Mouse (Mus musculus) olfactory bulb, adult 2 months (tissue): ENCODE data around the gene Prex1. TPM values are rescaled to one million over a fixed set of nuclear protein-coding genes. Genes with fewer than 3 reads are reported as not detected.

Experiments
- H3K27ac ChIP-seq: fragments of 200-500 bp; 2 replicates; pipeline ENCODE4 v1.5.1; 2012; ENCODE audit warnings: low read depth, low read length; ENCODE audit not compliant: insufficient read depth
- H3K4me1 ChIP-seq: fragments of 200-500 bp; 2 replicates; pipeline ENCODE4 v1.6.1; 2012; ENCODE audit warnings: low read length; ENCODE audit not compliant: control insufficient read depth, insufficient read depth
- H3K4me3 ChIP-seq: fragments of 200-500 bp; 2 replicates; pipeline ENCODE4 v1.5.1; 2012; ENCODE audit warnings: mild to moderate bottlenecking, low read depth, low read length, moderate library complexity; ENCODE audit not compliant: insufficient read depth
- CTCF ChIP-seq: fragments of 200-500 bp; IDR thresholded peaks from 2 replicates; pipeline ENCODE4 v1.5.1; 2012; ENCODE audit warnings: low read depth, mild to moderate bottlenecking, low read length, moderate library complexity; ENCODE audit not compliant: insufficient read depth
- POLR2A ChIP-seq: fragments of 200-500 bp; IDR thresholded peaks from 2 replicates; pipeline ENCODE4 v1.6.1; 2012; ENCODE audit warnings: mild to moderate bottlenecking, low read depth, low read length, moderate library complexity; ENCODE audit not compliant: insufficient read depth
- WGBS: fragments of 180-500 bp; shearing (Covaris S2); methylation state at CpG from one replicate; pipeline ENCODE4 v1.1.7; 2018; 5-methylcytosine and 5-hydroxymethylcytosine counted together
- polyA plus RNA-seq: library from polyadenylated mRNA; stranded (reverse); fragments of >200 nt; gene quantifications from 2 replicates; pipeline ENCODE4 v1.2.4, GENCODE M21; 2012; ENCODE audit warnings: low replicate concordance; ENCODE audit not compliant: missing spikeins, insufficient read depth, insufficient read length

Prex1 gene
- polyA plus RNA-seq, 1 experiment, result not detected

GRCm38 (mm10) chr2:166661498-166661897, 52.1 kb downstream of the Prex1 start:
- Histone ChIP-seq H3K4me1 (peaks cover 41% of the 10 kb centered on the region), H3K27ac (no peak overlapping the region), H3K4me3 (no peak overlapping the region)
- WGBS, result 55% methylated on average over 12 of the region's 12 CpGs
- TF ChIP-seq CTCF, result no peak
- TF ChIP-seq POLR2A, result no peak

- Histone ChIP-seq H3K4me3 (no peak overlapping the region), H3K27ac (no peak overlapping the region), H3K4me1 (peaks cover 30% of the 10 kb centered on the region)
- 93% methylated on average over 3 of the region's 3 CpGs for WGBS
- TF ChIP-seq CTCF (no peak), POLR2A (no peak)
Measured at GRCm38 (mm10) chr2:166658380-166658779, 55.3 kb downstream of the Prex1 start.

- TF ChIP-seq CTCF (no peak), POLR2A (no peak)
- WGBS, result 74% methylated on average over 10 of the region's 10 CpGs
- Histone ChIP-seq H3K4me3 (no peak overlapping the region), H3K4me1 (peaks cover 25% of the 10 kb centered on the region), H3K27ac (no peak overlapping the region)
Measured at GRCm38 (mm10) chr2:166657451-166658011, 56.1 kb downstream of the Prex1 start.

GRCm38 (mm10) chr2:166656630-166657029, 57.0 kb downstream of the Prex1 start:
- TF ChIP-seq POLR2A (no peak), CTCF (no peak)
- 88% methylated on average over 4 of the region's 4 CpGs for WGBS
- peaks cover 25% of the 10 kb centered on the region for H3K4me1 ChIP-seq
- H3K4me3 ChIP-seq, result no peak overlapping the region
- H3K27ac ChIP-seq, result no peak overlapping the region

GRCm38 (mm10) chr2:166655727-166656520, 57.7 kb downstream of the Prex1 start:
- 76% methylated on average over 11 of the region's 11 CpGs for WGBS
- no peak overlapping the region for H3K27ac ChIP-seq
- TF ChIP-seq CTCF, result no peak
- no peak for TF ChIP-seq POLR2A
- H3K4me3 ChIP-seq, result no peak overlapping the region
- H3K4me1 ChIP-seq, result peaks cover 29% of the 10 kb centered on the region

- no peak overlapping the region for H3K4me3 ChIP-seq
- peaks cover 35% of the 10 kb centered on the region for H3K4me1 ChIP-seq
- WGBS, result 86% methylated on average over 4 of the region's 4 CpGs
- no peak for TF ChIP-seq POLR2A
- no peak for TF ChIP-seq CTCF
- no peak overlapping the region for H3K27ac ChIP-seq
Measured at GRCm38 (mm10) chr2:166655308-166655707, 58.3 kb downstream of the Prex1 start.

GRCm38 (mm10) chr2:166654875-166655274, 58.8 kb downstream of the Prex1 start:
- TF ChIP-seq CTCF, result no peak
- no peak overlapping the region for H3K4me3 ChIP-seq
- no peak overlapping the region for H3K27ac ChIP-seq
- 91% methylated on average over 4 of the region's 4 CpGs for WGBS
- peaks cover 38% of the 10 kb centered on the region for H3K4me1 ChIP-seq

- Histone ChIP-seq H3K27ac (no peak overlapping the region), H3K4me3 (no peak overlapping the region), H3K4me1 (peaks cover 38% of the 10 kb centered on the region)
- WGBS, result 64% methylated on average over 5 of the region's 5 CpGs
- no peak for TF ChIP-seq CTCF
- TF ChIP-seq POLR2A, result no peak
Measured at GRCm38 (mm10) chr2:166653564-166653963, 60.1 kb downstream of the Prex1 start.

GRCm38 (mm10) chr2:166652672-166653071, 61.0 kb downstream of the Prex1 start:
- Histone ChIP-seq H3K4me3 (no peak overlapping the region), H3K4me1 (peaks cover 31% of the 10 kb centered on the region), H3K27ac (no peak overlapping the region)
- WGBS, result 65% methylated on average over 4 of the region's 4 CpGs
- TF ChIP-seq POLR2A (no peak), CTCF (no peak)
